Mouse (Mus musculus): ENCODE data around the gene Cers6.

Gene Cers6

GRCm38 (mm10) chr2:69082499-69083197 lies 221.4 kb downstream of the Cers6 start:
- peak; percentile 32 to 41 for DNase-seq

GRCm38 (mm10) chr2:69083198-69083509 lies 221.9 kb downstream of the Cers6 start:
- no peak for DNase-seq

GRCm38 (mm10) chr2:69084416-69084815 lies 223.2 kb downstream of the Cers6 start:
- no peak for DNase-seq

- DNase-seq, result no peak
Measured at GRCm38 (mm10) chr2:69086505-69087260, 225.4 kb downstream of the Cers6 start.

GRCm38 (mm10) chr2:69095836-69096235 lies 234.6 kb downstream of the Cers6 start:
- DNase-seq, result no peak

- DNase-seq, result no peak
Measured at GRCm38 (mm10) chr2:69096821-69097220, 235.6 kb downstream of the Cers6 start.

GRCm38 (mm10) chr2:69097526-69097925 lies 236.3 kb downstream of the Cers6 start:
- no peak for DNase-seq

- no peak for DNase-seq
Measured at GRCm38 (mm10) chr2:69098701-69099100, 237.5 kb downstream of the Cers6 start.

- no peak for DNase-seq
Measured at GRCm38 (mm10) chr2:69099147-69099546, 237.9 kb downstream of the Cers6 start.

- DNase-seq, result peak in 1 of 2 experiments; percentile 39
Measured at GRCm38 (mm10) chr2:69100706-69101105, 239.5 kb downstream of the Cers6 start.

GRCm38 (mm10) chr2:69103526-69103925 lies 242.3 kb downstream of the Cers6 start:
- no peak for DNase-seq

- DNase-seq, result no peak
Measured at GRCm38 (mm10) chr2:69104511-69105145, 243.4 kb downstream of the Cers6 start.

GRCm38 (mm10) chr2:69109246-69109645 lies 248.0 kb downstream of the Cers6 start:
- no peak for DNase-seq

- DNase-seq, result no peak
Measured at GRCm38 (mm10) chr2:69109710-69110109, 248.5 kb downstream of the Cers6 start.

GRCm38 (mm10) chr2:69112609-69113008 lies 251.4 kb downstream of the Cers6 start:
- DNase-seq, result no peak

GRCm38 (mm10) chr2:69113829-69114547 lies 252.7 kb downstream of the Cers6 start:
- no peak for DNase-seq

GRCm38 (mm10) chr2:69115921-69116320 lies 254.7 kb downstream of the Cers6 start:
- DNase-seq, result no peak

GRCm38 (mm10) chr2:69116767-69117166 lies 255.5 kb downstream of the Cers6 start:
- DNase-seq, result no peak

GRCm38 (mm10) chr2:69118994-69119393 lies 257.8 kb downstream of the Cers6 start:
- DNase-seq, result no peak

GRCm38 (mm10) chr2:69119718-69120117 lies 258.5 kb downstream of the Cers6 start:
- DNase-seq, result no peak

GRCm38 (mm10) chr2:69121681-69122080 lies 260.4 kb downstream of the Cers6 start:
- no peak for DNase-seq

GRCm38 (mm10) chr2:69125425-69125824 lies 264.2 kb downstream of the Cers6 start:
- DNase-seq, result no peak

GRCm38 (mm10) chr2:69128321-69128720 lies 267.1 kb downstream of the Cers6 start:
- no peak for DNase-seq
